Mouse (Mus musculus) hindbrain, embryonic 13.5 days (tissue): ENCODE data around the gene AC131692.1. TPM values are rescaled to one million over a fixed set of nuclear protein-coding genes. Genes with fewer than 3 reads are reported as not detected.

Source experiments
- ATAC-seq: fragments of 200-750 bp; cut with Nextera tagmentation; 2 replicates; pipeline ENCODE4 v1.8.0; 2017; ENCODE audit warnings: moderate TSS enrichment; ENCODE audit not compliant: low FRiP score
- H3K27ac ChIP-seq: fragments of 300-500 bp; sonication (generic); 2 replicates; pipeline ENCODE4 v1.5.1; 2015; ENCODE audit warnings: inconsistent platforms, mild to moderate bottlenecking, moderate library complexity
- H3K27me3 ChIP-seq: fragments of 300-500 bp; sonication (generic); 2 replicates; pipeline ENCODE4 v1.6.1; 2015; ENCODE audit warnings: mild to moderate bottlenecking, inconsistent platforms
- H3K36me3 ChIP-seq: fragments of 300-500 bp; sonication (generic); 2 replicates; pipeline ENCODE4 v1.6.1; 2015; ENCODE audit warnings: mild to moderate bottlenecking, inconsistent platforms
- H3K4me1 ChIP-seq: fragments of 300-500 bp; sonication (generic); replicated peaks from 2 replicates; pipeline ENCODE4 v1.6.1; 2015; ENCODE audit warnings: inconsistent platforms
- H3K4me2 ChIP-seq: fragments of 300-500 bp; sonication (generic); 2 replicates; pipeline ENCODE4 v1.6.1; 2015; ENCODE audit warnings: inconsistent platforms, mild to moderate bottlenecking, moderate library complexity
- H3K4me3 ChIP-seq: fragments of 300-500 bp; sonication (generic); 2 replicates; pipeline ENCODE4 v1.5.1; 2015; ENCODE audit warnings: mild to moderate bottlenecking, inconsistent platforms
- H3K9ac ChIP-seq: fragments of 300-500 bp; sonication (generic); 2 replicates; pipeline ENCODE4 v1.6.1; 2015; ENCODE audit warnings: mild to moderate bottlenecking, inconsistent platforms
- H3K9me3 ChIP-seq: fragments of 300-500 bp; sonication (generic); 2 replicates; pipeline ENCODE4 v1.6.1; 2016; ENCODE audit warnings: inconsistent platforms
- WGBS: fragments of 180-500 bp; shearing (Covaris S2); methylation state at CpG from one replicate; pipeline ENCODE4 v1.1.7; 2015; 5-methylcytosine and 5-hydroxymethylcytosine counted together
- polyA plus RNA-seq: library from polyadenylated mRNA; unstranded; fragments of >200 nt; fragmentation: Nextera tagmentation; extraction: Ambion mirVana; gene quantifications from 2 replicates; pipeline ENCODE4 v1.2.1, GENCODE M21; 2015

The AC131692.1 gene
- polyA plus RNA-seq, 1 experiment from 2014 or later: not detected

GRCm38 (mm10) chr19:6058513-6058912 lies 35.7 kb upstream of the AC131692.1 start:
- Histone ChIP-seq H3K4me2 (peak overlapping the region; percentile 89), H3K27ac (peak overlapping the region; percentile 88; the same call in 1 of the 2 replicates), H3K27me3 (no peaks in the 10 kb centered on the region), H3K9ac (peak overlapping the region; percentile 96), H3K4me1 (peaks cover 46% of the 10 kb centered on the region), H3K9me3 (no peaks in the 10 kb centered on the region), H3K4me3 (peak overlapping the region; percentile 81), H3K36me3 (peaks cover 33% of the 10 kb centered on the region)
- ATAC-seq: no peak
- WGBS: 39% methylated on average over 5 of the region's 5 CpGs

- Histone ChIP-seq H3K4me2 (peak overlapping the region; percentile 89), H3K9ac (peak overlapping the region; percentile 96), H3K4me1 (peaks cover 51% of the 10 kb centered on the region), H3K9me3 (no peaks in the 10 kb centered on the region), H3K27me3 (no peaks in the 10 kb centered on the region), H3K4me3 (peak overlapping the region; percentile 81), H3K36me3 (peaks cover 29% of the 10 kb centered on the region), H3K27ac (no peak overlapping the region)
- 87% methylated on average over 5 of the region's 5 CpGs for WGBS
- no peak for ATAC-seq
These were observed 35.3 kb upstream of the AC131692.1 start for GRCm38 (mm10) chr19:6058966-6059365.

GRCm38 (mm10) chr19:6061021-6061533 lies 33.1 kb upstream of the AC131692.1 start, which contains the start of gene Znhit2:
Znhit2 (plus strand) TSS chr19:6061192.
- H3K9ac ChIP-seq: peak within 1 kb of the TSS; percentile 93
- peak within 1 kb of the TSS; percentile 94 for H3K27ac ChIP-seq
- no peaks in the 10 kb centered on the region for H3K9me3 ChIP-seq
- peaks cover 10% of the 10 kb centered on the region; the same call in 1 of the 2 replicates for H3K36me3 ChIP-seq
- WGBS: under 1% methylated on average over 50 of the region's 58 CpGs
- peak within 1 kb of the TSS; percentile 100 for H3K4me2 ChIP-seq
- peak; percentile 43 for ATAC-seq
- H3K27me3 ChIP-seq: no peaks in the 10 kb centered on the region
- H3K4me1 ChIP-seq: peaks cover 59% of the 10 kb centered on the region
- peak within 1 kb of the TSS; percentile 82 for H3K4me3 ChIP-seq

- Histone ChIP-seq H3K9ac (peak overlapping the region; percentile 93), H3K4me1 (peaks cover 59% of the 10 kb centered on the region), H3K4me3 (peak overlapping the region; percentile 82), H3K27me3 (no peaks in the 10 kb centered on the region), H3K27ac (peak overlapping the region; percentile 94), H3K36me3 (peaks cover 10% of the 10 kb centered on the region; the same call in 1 of the 2 replicates), H3K9me3 (no peaks in the 10 kb centered on the region), H3K4me2 (peak overlapping the region; percentile 100)
- 1% methylated on average over 44 of the region's 44 CpGs for WGBS
- ATAC-seq: no peak
These were observed 32.4 kb upstream of the AC131692.1 start for GRCm38 (mm10) chr19:6061641-6062302.

- no peak for ATAC-seq
- Histone ChIP-seq H3K36me3 (peaks cover 10% of the 10 kb centered on the region; the same call in 1 of the 2 replicates), H3K4me1 (peaks cover 60% of the 10 kb centered on the region), H3K9me3 (no peaks in the 10 kb centered on the region), H3K27me3 (no peaks in the 10 kb centered on the region), H3K4me3 (peak overlapping the region; percentile 82), H3K4me2 (peak overlapping the region; percentile 100), H3K27ac (peak overlapping the region; percentile 94), H3K9ac (peak overlapping the region; percentile 93)
- 70% methylated on average over 5 of the region's 5 CpGs for WGBS
These were observed 31.8 kb upstream of the AC131692.1 start for GRCm38 (mm10) chr19:6062418-6062817.

GRCm38 (mm10) chr19:6063081-6063480 lies 31.1 kb upstream of the AC131692.1 start:
- Histone ChIP-seq H3K27ac (no peak overlapping the region), H3K9me3 (no peaks in the 10 kb centered on the region), H3K9ac (peak overlapping the region; percentile 93; the same call in 1 of the 2 replicates), H3K4me2 (no peak overlapping the region), H3K4me3 (0 out of 2 replicates have a peak overlapping the region, but pooled peaks have one; percentile 82), H3K4me1 (peaks cover 66% of the 10 kb centered on the region), H3K36me3 (peaks cover 10% of the 10 kb centered on the region; the same call in 1 of the 2 replicates), H3K27me3 (no peaks in the 10 kb centered on the region)
- no peak for ATAC-seq
- 95% methylated on average over 6 of the region's 6 CpGs for WGBS

- Histone ChIP-seq H3K4me2 (peak overlapping the region; percentile 92), H3K27ac (peak overlapping the region; percentile 93), H3K36me3 (peaks cover 32% of the 10 kb centered on the region), H3K9ac (peak overlapping the region; percentile 87), H3K4me3 (peak overlapping the region; percentile 60), H3K27me3 (no peaks in the 10 kb centered on the region), H3K9me3 (no peaks in the 10 kb centered on the region), H3K4me1 (peaks cover 56% of the 10 kb centered on the region)
- 31% methylated on average over 5 of the region's 5 CpGs for WGBS
- ATAC-seq: peak; percentile 19
These were observed 27.6 kb upstream of the AC131692.1 start for GRCm38 (mm10) chr19:6066571-6066970.

- peaks cover 32% of the 10 kb centered on the region for H3K36me3 ChIP-seq
- peak overlapping the region; percentile 87 for H3K9ac ChIP-seq
- peak overlapping the region; percentile 93 for H3K27ac ChIP-seq
- H3K9me3 ChIP-seq: no peaks in the 10 kb centered on the region
- under 1% methylated on average over 30 of the region's 30 CpGs for WGBS
- no peaks in the 10 kb centered on the region for H3K27me3 ChIP-seq
- H3K4me1 ChIP-seq: peaks cover 51% of the 10 kb centered on the region
- ATAC-seq: peak; percentile 80
- H3K4me2 ChIP-seq: peak overlapping the region; percentile 92
- peak overlapping the region; percentile 60 for H3K4me3 ChIP-seq
These were observed 27.1 kb upstream of the AC131692.1 start for GRCm38 (mm10) chr19:6067011-6067723.

- H3K9ac ChIP-seq: peak within 1 kb of the TSS; percentile 87
- H3K27ac ChIP-seq: peak within 1 kb of the TSS; percentile 93
- WGBS: 10% methylated on average over 33 of the region's 33 CpGs
- peak within 1 kb of the TSS; percentile 60 for H3K4me3 ChIP-seq
- no peaks in the 10 kb centered on the region for H3K9me3 ChIP-seq
- H3K4me1 ChIP-seq: peaks cover 44% of the 10 kb centered on the region
- peaks cover 37% of the 10 kb centered on the region for H3K36me3 ChIP-seq
- no peaks in the 10 kb centered on the region for H3K27me3 ChIP-seq
- peak within 1 kb of the TSS; percentile 92 for H3K4me2 ChIP-seq
- peak; percentile 90 for ATAC-seq
These were observed 26.3 kb upstream of the AC131692.1 start, which contains the start of gene Tm7sf2 for GRCm38 (mm10) chr19:6067724-6068415. Tm7sf2 (minus strand) TSS chr19:6068373.

- no peaks in the 10 kb centered on the region for H3K9me3 ChIP-seq
- H3K27me3 ChIP-seq: no peaks in the 10 kb centered on the region
- H3K4me2 ChIP-seq: no peak overlapping the region
- H3K27ac ChIP-seq: peak overlapping the region; percentile 93; the same call in 1 of the 2 replicates
- H3K9ac ChIP-seq: no peak overlapping the region
- peaks cover 48% of the 10 kb centered on the region for H3K36me3 ChIP-seq
- peaks cover 33% of the 10 kb centered on the region for H3K4me1 ChIP-seq
- 89% methylated on average over 4 of the region's 4 CpGs for whole genome bisulfite sequencing
- no peak for ATAC-seq
- no peak overlapping the region for H3K4me3 ChIP-seq
These were observed 25.3 kb upstream of the AC131692.1 start for GRCm38 (mm10) chr19:6068951-6069350.

- Histone ChIP-seq H3K27me3 (no peaks in the 10 kb centered on the region), H3K27ac (no peak overlapping the region), H3K4me1 (peaks cover 34% of the 10 kb centered on the region), H3K36me3 (peaks cover 54% of the 10 kb centered on the region), H3K4me3 (no peak overlapping the region), H3K4me2 (no peak overlapping the region), H3K9ac (no peak overlapping the region), H3K9me3 (no peaks in the 10 kb centered on the region)
- no peak for ATAC-seq
- 97% methylated on average over 10 of the region's 10 CpGs for WGBS
These were observed 24.4 kb upstream of the AC131692.1 start for GRCm38 (mm10) chr19:6069851-6070250.
